28 mouse cellular contexts compared by ENCODE assay signal in genomic region chr6:90741717-90742116, GRCm38 (mm10).
DNase-seq lines count a peak whose midpoint lies in the region; ATAC-seq and TF ChIP-seq lines count a peak whose summit lies in the region.
"Had no signal": no experiment of that assay in that cellular context is flagged by ENCODE, and none has a peak within 500 bp of the region (broad histone marks: within the 10 kb centered on the region; RNA-seq: fewer than 3 reads in every experiment).

No protein-coding gene starts in this region.

- no peak overlapping the region for H3K4me2 ChIP-seq in hindbrain, embryonic 12.5 days (replicated peaks)
- H3K4me2 ChIP-seq: embryonic facial prominence, embryonic 13.5 days; hindbrain, embryonic 15.5 days; kidney, embryonic 15.5 days; lung, embryonic 15.5 days had no signal

- no peaks in the 10 kb centered on the region for H3K36me3 ChIP-seq in hindbrain, embryonic 10.5 days
- H3K36me3 ChIP-seq in hindbrain, embryonic 12.5 days = no peaks in the 10 kb centered on the region
- 0 out of 2 replicates have a peak, but pooled peaks cover 2% of the 10 kb centered on the region for H3K36me3 ChIP-seq in spleen, adult 2 months (ENCODE audit: control insufficient read depth, insufficient read depth, low read length)
- H3K36me3 ChIP-seq: embryonic facial prominence, embryonic 13.5 days; forebrain, embryonic 10.5 days; hindbrain, embryonic 15.5 days; kidney, embryonic 15.5 days; liver, embryonic 15.5 days; lung, embryonic 15.5 days had no signal

- ATAC-seq in hindbrain, embryonic 12.5 days (ENCODE audit: low FRiP score) = no peak
- ATAC-seq: forebrain, embryonic 16.5 days; inflammation-experienced regulatory T-cells, adult 6 months had no signal

- H3K9me3 ChIP-seq in hindbrain, embryonic 10.5 days = no peaks in the 10 kb centered on the region
- H3K9me3 ChIP-seq in hindbrain, embryonic 12.5 days (replicated peaks) = no peaks in the 10 kb centered on the region
- H3K9me3 ChIP-seq: embryonic facial prominence, embryonic 13.5 days; forebrain, embryonic 10.5 days; hindbrain, embryonic 15.5 days; kidney, embryonic 15.5 days; liver, embryonic 15.5 days; lung, embryonic 15.5 days had no signal

- H3K27ac ChIP-seq in hindbrain, embryonic 10.5 days = peak overlapping the region; percentile 17; the same call in 1 of the 2 replicates
- no peak overlapping the region for H3K27ac ChIP-seq in hindbrain, embryonic 12.5 days
- H3K27ac ChIP-seq in spleen, adult 2 months (ENCODE audit: insufficient read depth, low read length) = peak overlapping the region; percentile 36
- H3K27ac ChIP-seq: embryonic facial prominence, embryonic 13.5 days; forebrain, embryonic 10.5 days; hindbrain, embryonic 15.5 days; kidney, embryonic 15.5 days; lung, embryonic 15.5 days had no signal

- no peaks in the 10 kb centered on the region for H3K27me3 ChIP-seq in hindbrain, embryonic 10.5 days (ENCODE audit: insufficient read depth, poor library complexity, severe bottlenecking)
- H3K27me3 ChIP-seq in hindbrain, embryonic 12.5 days = no peaks in the 10 kb centered on the region
- H3K27me3 ChIP-seq in spleen, adult 2 months (ENCODE audit: control insufficient read depth, insufficient read depth, low read length) = no peaks in the 10 kb centered on the region
- H3K27me3 ChIP-seq: CH12.LX; embryonic facial prominence, embryonic 13.5 days; hindbrain, embryonic 15.5 days; kidney, embryonic 15.5 days; lung, embryonic 15.5 days had no signal

- 91% methylated on average over 5 of the region's 5 CpGs for WGBS in hindbrain, embryonic 10.5 days
- 87% methylated on average over 5 of the region's 5 CpGs for WGBS in hindbrain, embryonic 12.5 days
- WGBS in spleen, adult 2 months = 91% methylated on average over 5 of the region's 5 CpGs

- no peak for TF ChIP-seq CTCF in spleen, adult 2 months (IDR thresholded peaks at IDR 0.05; ENCODE audit: extremely low read depth, insufficient read depth, insufficient read length, insufficient replicate concordance)

- H3K9ac ChIP-seq in hindbrain, embryonic 12.5 days = no peak overlapping the region
- H3K9ac ChIP-seq: embryonic facial prominence, embryonic 13.5 days; hindbrain, embryonic 15.5 days; kidney, embryonic 15.5 days; liver, embryonic 15.5 days; lung, embryonic 15.5 days had no signal

- TF ChIP-seq POLR2A in spleen, adult 2 months (IDR thresholded peaks at IDR 0.05; ENCODE audit: low read depth, low read length) = no peak

- no peak for DNase-seq in hindbrain, embryonic 10.5 days (ENCODE audit: low spot score)
- DNase-seq in spleen, adult 2 months (ENCODE audit: low read depth in 1 of 2, low spot score in 2 of 2) = no peak
- DNase-seq in spleen, postnatal 36 days (ENCODE audit: low spot score in 2 of 2) = no peak
- DNase-seq in thymus, postnatal 25 days = peak; percentile 46
- no peak for DNase-seq in adrenal gland, adult (ENCODE audit: inconsistent age in 2 of 2, low spot score in 1 of 2)
- DNase-seq: adrenal gland, postnatal 10 days; cerebellum, adult 11 months; cerebellum, adult 9-10 months; gastrocnemius, adult 2 months; gastrocnemius, postnatal 36 days; heart, adult 18-20 months; heart, postnatal 4 days; kidney, adult 18-20 months; kidney, postnatal 25 days; liver; midbrain, embryonic 14.5 days; right cerebral cortex, adult 18-20 months; spleen, adult 18-20 months had no signal

- H3K4me1 ChIP-seq in hindbrain, embryonic 10.5 days (replicated peaks) = peaks cover 33% of the 10 kb centered on the region
- peaks cover 5% of the 10 kb centered on the region for H3K4me1 ChIP-seq in hindbrain, embryonic 12.5 days
- H3K4me1 ChIP-seq in spleen, adult 2 months (ENCODE audit: control insufficient read depth, insufficient read depth, insufficient read length) = peaks cover 48% of the 10 kb centered on the region

- no peak overlapping the region for H3K4me3 ChIP-seq in hindbrain, embryonic 10.5 days
- H3K4me3 ChIP-seq in hindbrain, embryonic 12.5 days = no peak overlapping the region
- H3K4me3 ChIP-seq in spleen, adult 2 months (ENCODE audit: extremely low read depth, insufficient read depth, insufficient read length) = no peak overlapping the region
- H3K4me3 ChIP-seq: embryonic facial prominence, embryonic 13.5 days; forebrain, embryonic 10.5 days; gastrocnemius, adult 2 months; hindbrain, embryonic 15.5 days; kidney, embryonic 15.5 days; liver, embryonic 15.5 days; lung, embryonic 15.5 days had no signal
